Mouse (Mus musculus): Measurements from ENCODE around the gene Lcat. TPM values are rescaled to one million over a fixed set of nuclear protein-coding genes. Genes with fewer than 3 reads are reported as not detected.

The Lcat gene
- polyA plus RNA-seq, 1 experiment, result 0.66 TPM

DNA sequence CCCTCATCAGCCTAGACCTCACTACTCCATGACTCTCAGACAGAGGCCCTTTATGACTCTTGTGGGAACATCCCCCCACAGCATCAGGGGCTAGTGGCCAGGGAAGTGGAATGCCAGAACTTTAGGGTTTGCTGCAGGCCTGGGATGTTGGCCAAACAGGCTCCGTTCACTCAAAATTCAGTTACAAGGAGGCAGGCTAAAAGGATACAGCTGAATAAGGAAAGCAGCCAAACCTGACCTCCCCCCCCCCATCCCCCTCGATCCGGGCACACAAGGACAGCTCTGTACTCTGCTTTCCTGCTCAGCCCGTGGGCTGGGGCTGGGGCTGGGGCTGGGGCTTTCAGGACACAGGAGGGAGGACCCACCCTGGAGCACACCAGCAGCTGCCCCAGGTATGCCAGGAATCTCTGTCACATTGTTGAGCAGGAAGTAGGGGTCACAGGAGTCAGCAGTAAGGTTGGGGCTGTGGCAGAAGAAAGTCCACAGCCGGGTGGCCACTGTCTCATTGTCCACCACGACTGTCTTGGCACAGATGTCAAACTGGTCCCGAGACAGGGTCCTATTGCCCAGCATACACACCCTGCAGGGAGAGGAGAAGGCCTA is 8.0 kb upstream of the Lcat start:
- Histone ChIP-seq H3K27me3 (replicated peaks) (no peaks in the 10 kb centered on the region), H3K4me1 (peaks cover 22% of the 10 kb centered on the region), H3K4me3 (replicated peaks) (no peak overlapping the region), H3K9me3 (no peaks in the 10 kb centered on the region), H3K36me3 (replicated peaks; ENCODE audit: low read length) (peaks cover 82% of the 10 kb centered on the region)
- TF ChIP-seq FLI1 (IDR thresholded peaks at IDR 0.05; ENCODE audit: low read length) (no peak), GATA1 (IDR thresholded peaks at IDR 0.05; ENCODE audit: borderline replicate concordance, low read length) (no peak)

DNA sequence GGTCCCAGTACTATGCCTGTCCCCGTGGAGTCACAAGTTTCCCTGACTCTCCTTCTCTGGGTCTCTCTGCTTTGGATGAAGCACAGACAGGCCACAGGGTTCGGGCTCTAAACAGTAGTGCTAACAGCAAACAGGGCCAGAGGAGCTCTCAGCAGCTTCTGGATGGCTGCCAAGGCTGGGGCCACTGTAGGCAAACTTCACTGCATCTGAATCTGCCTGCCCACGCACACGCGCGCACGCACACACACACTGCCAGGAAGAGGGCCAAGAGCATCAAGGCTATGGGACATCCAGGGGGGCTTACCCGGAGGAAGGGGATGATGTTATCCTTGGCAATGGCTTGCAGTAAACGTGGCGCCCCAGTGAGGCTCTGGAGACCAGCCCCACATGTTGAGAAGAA is 6.2 kb upstream of the Lcat start:
- Histone ChIP-seq H3K36me3 (replicated peaks; ENCODE audit: low read length) (peaks cover 87% of the 10 kb centered on the region), H3K4me1 (peaks cover 17% of the 10 kb centered on the region), H3K9me3 (no peaks in the 10 kb centered on the region), H3K4me3 (replicated peaks) (no peak overlapping the region), H3K27me3 (replicated peaks) (no peaks in the 10 kb centered on the region)
- TF ChIP-seq GATA1 (IDR thresholded peaks at IDR 0.05; ENCODE audit: borderline replicate concordance, low read length), result no peak
- no peak for TF ChIP-seq FLI1 (IDR thresholded peaks at IDR 0.05; ENCODE audit: low read length)

DNA sequence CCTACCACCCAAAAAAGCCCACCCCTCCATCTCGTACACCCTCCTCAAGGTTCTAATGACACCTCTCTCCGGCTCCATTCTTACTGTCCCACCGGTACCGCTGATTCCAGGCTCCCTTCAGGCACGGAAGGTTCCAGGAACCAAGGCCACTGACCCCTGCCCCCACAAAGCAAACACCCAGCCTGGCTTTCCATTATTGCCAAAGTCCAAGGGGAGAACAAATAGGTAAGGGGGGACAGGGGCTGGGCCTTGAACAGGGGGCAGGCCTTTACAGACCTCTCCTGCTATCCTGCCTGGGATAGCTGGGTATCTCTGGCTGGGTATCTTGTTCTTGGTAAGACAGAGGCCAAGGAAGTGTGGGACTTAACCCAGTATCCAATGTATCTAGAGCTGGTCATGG is 640 bp downstream of the Lcat start:
- Histone ChIP-seq H3K4me1 (peaks cover 35% of the 10 kb centered on the region), H3K9me3 (no peaks in the 10 kb centered on the region), H3K36me3 (replicated peaks; ENCODE audit: low read length) (peaks cover 54% of the 10 kb centered on the region), H3K4me3 (replicated peaks) (no peak overlapping the region), H3K27me3 (replicated peaks) (no peaks in the 10 kb centered on the region)
- TF ChIP-seq GATA1 (IDR thresholded peaks at IDR 0.05; ENCODE audit: borderline replicate concordance, low read length) (no peak), FLI1 (IDR thresholded peaks at IDR 0.05; ENCODE audit: low read length) (no peak)

DNA sequence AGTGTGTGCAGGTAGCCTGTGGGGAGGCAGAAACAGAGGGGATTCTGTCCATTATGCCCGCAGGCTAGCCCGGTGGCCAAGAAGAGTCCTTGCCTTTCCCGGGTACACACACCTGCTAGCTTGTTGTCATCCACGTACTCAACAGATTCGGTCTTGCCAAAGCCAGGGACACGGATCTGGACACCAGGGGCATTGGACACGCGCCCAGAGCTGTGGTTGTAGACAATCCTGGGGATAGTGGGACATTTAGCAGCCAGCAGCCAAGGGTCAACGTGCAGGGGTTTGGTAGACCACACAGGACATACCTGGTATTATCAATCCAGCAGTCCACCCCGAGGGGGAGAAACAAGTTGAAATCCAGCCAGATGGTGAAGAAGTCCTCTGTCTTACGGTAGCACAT is 1.2 kb downstream of the Lcat start:
- Histone ChIP-seq H3K4me1 (peaks cover 38% of the 10 kb centered on the region), H3K36me3 (replicated peaks; ENCODE audit: low read length) (peaks cover 49% of the 10 kb centered on the region), H3K9me3 (no peaks in the 10 kb centered on the region), H3K27me3 (replicated peaks) (no peaks in the 10 kb centered on the region), H3K4me3 (replicated peaks) (no peak overlapping the region)
- TF ChIP-seq GATA1 (IDR thresholded peaks at IDR 0.05; ENCODE audit: borderline replicate concordance, low read length), result no peak
- TF ChIP-seq FLI1 (IDR thresholded peaks at IDR 0.05; ENCODE audit: low read length), result no peak

DNA sequence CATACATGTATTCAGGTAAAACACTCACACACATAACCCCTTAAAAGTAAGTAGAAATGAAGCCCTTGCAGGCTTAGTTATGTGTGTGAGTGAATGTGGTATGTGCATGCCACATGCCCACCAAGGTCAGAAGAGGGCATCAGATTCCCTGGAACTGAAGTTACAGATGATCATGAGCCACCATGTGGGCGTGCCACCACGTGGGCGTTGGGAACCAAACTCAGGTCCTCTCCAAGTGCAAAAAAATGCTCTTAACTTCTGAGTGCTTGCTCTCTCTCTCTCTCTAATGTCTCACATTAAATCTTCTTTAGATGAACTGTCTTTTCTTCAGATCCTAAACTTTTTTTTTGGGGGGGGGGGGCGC is 4.9 kb downstream of the Lcat start, which contains the start of gene Psmb10:
Gene Psmb10, minus strand, starts transcription at position 139 of the 364 bp plus-strand sequence.
- H3K27me3 ChIP-seq (replicated peaks), result no peaks in the 10 kb centered on the region
- H3K4me1 ChIP-seq, result peaks cover 70% of the 10 kb centered on the region
- H3K4me3 ChIP-seq (replicated peaks), result peak within 1 kb of the TSS; percentile 100
- H3K36me3 ChIP-seq (replicated peaks; ENCODE audit: low read length), result peaks cover 45% of the 10 kb centered on the region
- TF ChIP-seq GATA1 (IDR thresholded peaks at IDR 0.05; ENCODE audit: borderline replicate concordance, low read length), result no peak
- TF ChIP-seq FLI1 (IDR thresholded peaks at IDR 0.05; ENCODE audit: low read length), result no peak
- H3K9me3 ChIP-seq, result no peaks in the 10 kb centered on the region

DNA sequence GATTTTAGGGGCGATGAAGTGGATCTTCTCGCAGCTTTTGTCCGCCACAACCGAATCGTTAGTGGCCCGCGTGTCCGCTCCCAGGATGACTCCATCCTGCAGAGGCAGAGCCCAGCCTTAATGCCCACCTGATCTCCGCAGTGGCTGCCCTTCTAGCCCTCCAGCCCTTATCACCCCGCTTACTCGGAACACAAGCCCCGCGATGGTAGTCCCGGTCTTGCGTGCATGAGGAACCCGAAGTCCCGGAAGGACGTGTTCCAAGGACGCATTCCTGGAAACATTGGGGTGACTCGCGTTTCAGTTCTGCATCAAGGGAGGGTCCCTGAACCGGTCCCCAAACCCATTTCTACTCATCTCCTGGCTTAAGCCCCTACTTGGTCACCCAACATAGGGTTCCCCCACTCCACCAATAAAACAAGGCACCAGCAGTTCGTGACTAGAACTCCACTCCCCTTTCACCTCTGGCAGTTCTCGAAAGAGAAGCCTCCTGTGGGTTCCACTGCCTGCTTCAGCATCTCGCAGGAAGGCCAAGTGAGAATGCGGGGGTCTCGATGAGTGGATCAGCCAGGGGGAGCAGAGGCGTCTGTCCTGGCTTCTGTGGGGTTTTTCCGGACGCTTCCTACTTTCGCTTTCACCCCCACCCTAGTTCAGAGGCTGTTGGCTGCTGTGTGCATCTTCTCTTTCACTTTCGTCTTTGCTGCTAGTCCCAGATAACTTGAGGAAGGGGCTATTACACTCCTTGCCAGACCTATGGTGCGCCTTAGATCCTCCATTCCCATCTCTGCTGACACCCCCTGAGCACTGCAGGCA is 5.5 kb downstream of the Lcat start:
- no peak for TF ChIP-seq FLI1 (IDR thresholded peaks at IDR 0.05; ENCODE audit: low read length)
- TF ChIP-seq GATA1 (IDR thresholded peaks at IDR 0.05; ENCODE audit: borderline replicate concordance, low read length), result no peak
- peaks cover 45% of the 10 kb centered on the region for H3K36me3 ChIP-seq (replicated peaks; ENCODE audit: low read length)
- H3K4me1 ChIP-seq, result peaks cover 64% of the 10 kb centered on the region
- H3K27me3 ChIP-seq (replicated peaks), result no peaks in the 10 kb centered on the region
- no peaks in the 10 kb centered on the region for H3K9me3 ChIP-seq
- peak overlapping the region; percentile 100 for H3K4me3 ChIP-seq (replicated peaks)

DNA sequence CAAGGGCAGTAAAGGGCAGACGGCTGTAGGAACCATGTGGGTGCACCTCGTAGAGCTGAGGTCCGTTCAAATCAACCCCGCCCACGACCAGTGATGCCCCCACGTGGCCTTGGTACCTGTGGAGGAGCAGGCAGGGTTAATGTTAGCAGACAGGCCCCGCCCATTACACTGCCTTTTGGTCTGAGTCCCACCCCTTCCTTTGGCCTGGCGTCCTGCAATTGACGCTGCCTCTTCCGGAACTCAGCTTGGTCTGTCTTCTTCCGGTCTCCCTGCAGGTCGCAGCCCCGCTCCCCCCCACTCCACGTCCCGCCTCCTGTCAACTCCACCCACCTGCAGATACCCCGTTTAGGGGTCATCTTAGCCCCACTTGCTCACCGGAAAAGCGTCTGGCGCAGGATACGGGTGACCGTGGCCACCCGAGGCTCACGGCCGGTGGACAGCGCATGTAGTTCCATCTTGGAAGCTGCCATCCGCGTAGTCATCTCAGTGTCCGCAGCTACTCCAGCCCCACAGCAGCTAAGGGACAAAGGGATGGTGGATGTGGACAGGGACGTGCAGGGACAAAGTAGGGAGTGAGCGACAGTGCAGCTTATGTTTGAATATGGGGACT is 6.2 kb downstream of the Lcat start:
- TF ChIP-seq GATA1 (IDR thresholded peaks at IDR 0.05; ENCODE audit: borderline replicate concordance, low read length) (no peak), FLI1 (IDR thresholded peaks at IDR 0.05; ENCODE audit: low read length) (no peak)
- Histone ChIP-seq H3K4me1 (peaks cover 67% of the 10 kb centered on the region), H3K4me3 (replicated peaks) (peak overlapping the region; percentile 100), H3K36me3 (replicated peaks; ENCODE audit: low read length) (peaks cover 49% of the 10 kb centered on the region), H3K9me3 (no peaks in the 10 kb centered on the region), H3K27me3 (replicated peaks) (no peaks in the 10 kb centered on the region)

DNA sequence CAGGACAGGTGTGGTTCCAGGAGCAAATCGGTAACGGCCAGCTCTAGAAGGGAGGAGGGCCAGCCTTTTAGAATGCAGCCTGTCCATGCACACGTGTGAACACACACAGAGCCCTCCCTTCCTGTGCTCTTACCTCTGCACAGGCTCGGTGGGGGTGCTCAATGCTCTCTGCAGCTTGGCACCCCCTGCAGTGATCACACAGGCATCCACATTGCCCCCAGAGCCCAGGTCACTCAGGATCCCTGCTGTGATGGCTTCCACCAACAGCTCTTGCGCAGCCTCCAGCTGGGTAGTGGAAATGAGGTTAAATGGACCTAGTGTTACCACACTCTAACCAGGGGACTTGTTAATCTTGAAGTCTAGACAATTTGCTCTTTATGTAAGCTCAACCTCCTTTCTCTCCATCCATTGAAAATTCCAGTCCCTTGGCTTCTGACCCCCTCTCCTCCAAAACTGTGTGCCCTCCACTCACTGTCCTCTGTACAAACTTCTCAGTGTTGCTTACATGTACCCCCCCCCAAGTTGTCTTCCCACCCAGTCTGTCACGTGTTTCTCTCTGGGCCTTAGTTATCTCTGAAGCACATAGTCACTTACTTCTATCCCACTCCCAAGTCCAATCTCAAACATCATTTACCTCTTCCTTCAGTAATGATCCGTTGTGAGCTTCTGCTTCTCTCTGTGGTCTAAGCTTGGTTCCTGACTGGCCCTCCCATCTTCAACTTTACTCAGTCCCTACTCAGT is 7.1 kb downstream of the Lcat start:
- peaks cover 70% of the 10 kb centered on the region for H3K4me1 ChIP-seq
- H3K4me3 ChIP-seq (replicated peaks), result peak overlapping the region; percentile 100
- peaks cover 54% of the 10 kb centered on the region for H3K36me3 ChIP-seq (replicated peaks; ENCODE audit: low read length)
- no peaks in the 10 kb centered on the region for H3K27me3 ChIP-seq (replicated peaks)
- no peak for TF ChIP-seq FLI1 (IDR thresholded peaks at IDR 0.05; ENCODE audit: low read length)
- TF ChIP-seq GATA1 (IDR thresholded peaks at IDR 0.05; ENCODE audit: borderline replicate concordance, low read length), result no peak
- H3K9me3 ChIP-seq, result no peaks in the 10 kb centered on the region

DNA sequence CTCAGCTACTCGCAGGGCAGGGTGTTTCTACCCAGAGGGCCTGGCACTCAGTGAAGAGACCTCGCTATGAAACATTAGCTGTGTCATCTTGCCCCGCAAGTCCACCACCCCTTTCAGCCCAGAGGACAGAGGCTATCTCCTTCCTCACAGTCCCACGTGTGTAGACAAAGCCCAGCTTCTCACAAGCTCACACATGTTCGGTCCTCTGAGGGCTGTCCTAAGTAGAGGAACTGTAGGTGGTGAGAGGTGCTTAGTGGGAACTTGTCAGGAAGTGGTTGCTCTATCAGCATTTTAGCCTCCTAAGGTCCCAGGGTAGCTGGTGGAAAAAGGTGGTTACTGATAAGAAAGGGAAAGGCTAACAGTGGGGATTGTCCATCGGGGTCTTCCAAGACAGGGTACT is 8.1 kb downstream of the Lcat start:
- peaks cover 78% of the 10 kb centered on the region for H3K4me1 ChIP-seq
- H3K36me3 ChIP-seq (replicated peaks; ENCODE audit: low read length), result peaks cover 63% of the 10 kb centered on the region
- peak overlapping the region; percentile 60 for H3K4me3 ChIP-seq (replicated peaks)
- no peaks in the 10 kb centered on the region for H3K9me3 ChIP-seq
- TF ChIP-seq FLI1 (IDR thresholded peaks at IDR 0.05; ENCODE audit: low read length) (no peak), GATA1 (IDR thresholded peaks at IDR 0.05; ENCODE audit: borderline replicate concordance, low read length) (no peak)
- H3K27me3 ChIP-seq (replicated peaks), result no peaks in the 10 kb centered on the region
